Mouse (Mus musculus): ENCODE data around the gene Atp5g2.

DNA sequence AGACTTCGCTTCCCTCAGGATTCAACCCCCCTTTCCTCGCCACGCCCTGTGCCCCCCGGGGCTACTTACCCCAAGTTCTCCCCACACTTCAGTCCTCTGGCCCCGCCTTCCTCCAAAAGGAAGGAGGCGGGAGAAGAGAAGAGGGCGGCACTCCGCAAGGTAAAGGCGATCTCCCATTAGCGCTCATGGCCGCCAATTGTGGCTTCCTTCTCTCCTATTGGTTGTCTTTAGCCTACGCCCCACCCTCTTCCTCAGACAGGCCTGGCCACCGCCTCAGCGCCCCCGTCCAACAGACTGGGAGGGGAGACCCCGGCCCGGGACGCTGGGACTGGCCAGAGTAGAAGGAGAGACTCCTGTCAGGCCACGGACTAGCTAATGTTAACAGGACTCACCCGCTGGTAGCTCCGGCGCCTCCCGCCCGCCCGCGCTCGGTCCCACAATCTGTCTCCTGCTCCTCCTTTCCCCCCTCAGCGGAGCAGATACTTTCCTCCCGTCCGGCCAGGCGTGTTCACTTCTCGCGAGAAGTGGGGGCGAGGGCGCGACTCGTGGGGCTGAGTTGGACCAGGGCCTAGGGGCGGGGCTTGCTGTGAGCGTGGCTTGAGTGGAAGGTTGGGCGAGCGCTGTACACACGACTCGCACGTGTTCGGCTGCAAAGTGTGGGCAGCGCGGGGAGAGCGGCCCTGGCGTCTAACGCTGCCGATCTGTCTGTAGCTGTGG lies 47.0 kb downstream of the Atp5g2 start, which contains the start of the genes Gm28047 and Atf7:
- TF ChIP-seq GATA1 (IDR thresholded peaks at IDR 0.05; ENCODE audit: borderline replicate concordance, low read length) (no peak), FLI1 (IDR thresholded peaks at IDR 0.05; ENCODE audit: low read length) (no peak)
